Mouse (Mus musculus): ENCODE measurements around the gene Gm9611.
"Not testable (repeated sequence)": the region's sequence is repeated elsewhere in the genome, so short reads cannot be mapped to it uniquely, and the experiment has no call there.

The Gm9611 gene

DNA sequence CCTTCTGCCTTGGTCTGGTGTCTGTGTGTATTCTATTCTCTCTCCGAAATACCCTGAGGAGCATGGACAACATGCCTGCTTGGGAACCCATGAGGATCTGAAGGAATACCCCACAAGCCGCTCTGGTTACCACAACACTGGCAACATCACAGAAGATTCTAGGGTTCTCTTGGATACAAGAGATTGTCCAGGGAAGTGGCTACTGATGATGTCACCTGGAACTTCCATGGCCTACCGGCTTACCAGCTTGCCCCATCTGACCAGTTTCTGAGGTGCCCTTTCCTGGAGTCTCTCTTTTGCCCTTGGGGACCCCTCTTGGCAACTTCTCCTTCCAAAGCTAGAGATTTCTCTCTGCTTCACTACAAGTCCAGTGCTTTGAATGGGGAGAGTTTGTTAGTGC, at the start of gene Gm9611:
Gm9611 (minus strand) TSS at position 101 of the 400 bp plus-strand sequence.
- DNase-seq (ENCODE audit: low spot score in 2 of 2): not testable (repeated sequence)

- not testable (repeated sequence) for DNase-seq (ENCODE audit: low spot score in 2 of 2)
Measured at GRCm38 (mm10) chr14:42309910-42310309, 12.8 kb upstream of the Gm9611 start, which contains the start of gene Gm7995. Gene Gm7995 (plus strand): TSS chr14:42310210.

DNA sequence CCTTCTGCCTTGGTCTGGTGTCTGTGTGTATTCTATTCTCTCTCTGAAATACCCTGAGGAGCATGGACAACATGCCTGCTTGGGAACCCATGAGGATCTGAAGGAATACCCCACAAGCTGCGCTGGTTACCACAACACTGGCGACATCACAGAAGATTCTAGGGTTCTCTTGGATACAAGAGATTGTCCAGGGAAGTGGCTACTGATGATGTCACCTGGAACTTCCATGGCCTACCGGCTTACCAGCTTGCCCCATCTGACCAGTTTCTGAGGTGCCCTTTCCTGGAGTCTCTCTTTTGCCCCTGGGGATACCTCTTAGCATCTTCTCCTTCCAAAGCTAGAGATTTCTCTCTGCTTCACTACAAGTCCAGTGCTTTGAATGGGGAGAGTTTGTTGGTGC, 37.2 kb downstream of the Gm9611 start, which contains the start of gene Gm17026:
Gm17026 (minus strand) TSS at position 101 of the 400 bp plus-strand sequence.
- not testable (repeated sequence) for DNase-seq (ENCODE audit: low spot score in 2 of 2)

Measured in urinary bladder, postnatal 4 days (tissue).